In the genomic region with DNA sequence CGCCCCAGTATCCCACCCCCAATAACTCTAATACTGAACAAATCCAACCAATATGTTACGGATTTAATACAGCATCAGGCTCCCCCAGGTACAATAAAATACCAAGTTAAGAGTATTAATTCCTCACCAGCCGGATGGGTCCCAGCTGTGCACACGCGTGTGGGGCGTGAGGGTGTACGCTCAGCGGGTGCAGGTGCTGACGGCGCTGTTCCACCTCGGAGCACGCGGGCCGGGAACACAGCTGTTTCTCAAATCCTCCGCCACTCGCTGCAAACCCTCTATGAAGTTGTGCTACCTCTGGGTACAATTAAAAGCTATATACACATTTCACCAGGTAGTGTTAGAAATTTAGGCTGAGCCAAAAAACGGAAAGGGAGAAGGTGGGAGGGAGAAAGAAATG, we compare ENCODE assay signal across 25 mouse cellular contexts.
"Had no signal": no experiment of that assay in that cellular context is flagged by ENCODE, and none has a peak within 500 bp of the region (broad histone marks: within the 10 kb centered on the region; RNA-seq: fewer than 3 reads in every experiment).

No protein-coding gene starts in this region.

- H3K4me3 ChIP-seq: gastrocnemius, adult 2 months; heart, embryonic 10.5 days; heart, embryonic 12.5 days; hindbrain, embryonic 10.5 days; hindbrain, embryonic 12.5 days; intestine, embryonic 15.5 days; left cerebral cortex, adult 2 months had no signal

- H3K36me3 ChIP-seq: heart, embryonic 10.5 days; heart, embryonic 12.5 days; hindbrain, embryonic 10.5 days; hindbrain, embryonic 12.5 days; intestine, embryonic 15.5 days had no signal

- H3K27ac ChIP-seq: gastrocnemius, adult 2 months; heart, embryonic 10.5 days; hindbrain, embryonic 10.5 days; hindbrain, embryonic 12.5 days; hindbrain, embryonic 14.5 days; intestine, embryonic 15.5 days; left cerebral cortex, adult 2 months had no signal

- H3K4me1 ChIP-seq: heart, embryonic 10.5 days; heart, embryonic 12.5 days; intestine, embryonic 15.5 days had no signal

- H3K27me3 ChIP-seq: heart, embryonic 12.5 days; intestine, embryonic 15.5 days had no signal

- H3K9ac ChIP-seq: heart, embryonic 12.5 days; hindbrain, embryonic 12.5 days; hindbrain, embryonic 14.5 days; intestine, embryonic 15.5 days had no signal

- ATAC-seq: forebrain, embryonic 16.5 days; hindbrain, embryonic 16.5 days; inflammation-experienced regulatory T-cells, adult 6 months; intestine, embryonic 15.5 days; intestine, postnatal 0 days had no signal

- H3K9me3 ChIP-seq: heart, embryonic 10.5 days; heart, embryonic 12.5 days; hindbrain, embryonic 10.5 days; hindbrain, embryonic 12.5 days; intestine, embryonic 15.5 days had no signal

- DNase-seq: gastrocnemius, adult 2 months; gastrocnemius, postnatal 10 days; gastrocnemius, postnatal 25 days; heart, adult 18-20 months; heart, postnatal 10 days; heart, postnatal 4 days; kidney, adult 18-20 months; kidney, adult 8-10 months; kidney, postnatal 10 days; kidney, postnatal 25 days; layer of hippocampus, adult 9-11 months; layer of hippocampus, postnatal 36 days; liver had no signal

- H3K4me2 ChIP-seq: heart, embryonic 12.5 days; hindbrain, embryonic 12.5 days; hindbrain, embryonic 14.5 days; intestine, embryonic 15.5 days; liver, embryonic 11.5 days had no signal
